Mouse (Mus musculus): ENCODE measurements around the gene Secisbp2.

DNA sequence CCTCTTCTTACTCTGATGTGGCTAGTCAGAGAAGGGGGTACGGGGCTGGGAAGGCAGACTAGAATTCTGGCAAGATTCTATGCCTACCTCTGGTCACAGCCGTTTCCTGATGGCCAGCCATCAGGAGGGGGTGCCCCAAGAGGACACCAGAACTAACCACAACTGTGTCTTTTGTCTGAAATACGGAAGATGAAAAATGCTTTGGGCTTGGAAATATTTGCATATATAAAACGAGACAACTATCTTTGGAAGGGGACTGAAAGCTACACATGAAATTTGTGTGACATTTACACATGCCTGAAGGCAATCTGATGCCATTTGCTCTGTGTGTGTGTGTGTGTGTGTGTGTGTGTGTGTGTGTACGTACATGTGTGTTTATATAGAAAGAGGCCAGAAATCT lies 52.4 kb downstream of the Secisbp2 start:
- TF ChIP-seq CTCF (IDR thresholded peaks at IDR 0.05; ENCODE audit: control insufficient read depth, insufficient read depth, low read length) (no peak), POLR2A (IDR thresholded peaks at IDR 0.05; ENCODE audit: borderline replicate concordance, control insufficient read depth, low read depth, low read length) (no peak)
